Mouse (Mus musculus): ENCODE data around the gene M6pr.

- TF ChIP-seq POLR2A (IDR thresholded peaks at IDR 0.05; ENCODE audit: low read depth, low read length) = no peak
- TF ChIP-seq CTCF (conservative IDR thresholded peaks at IDR 0.05; ENCODE audit: insufficient read depth, insufficient read length, low read depth, low read length) = no peak
Measured at GRCm38 (mm10) chr6:122365706-122366105, 57.2 kb downstream of the M6pr start.
